Mouse (Mus musculus) ES-E14 (cell line): Measurements from ENCODE around the gene Pwwp2b. TPM values are rescaled to one million over a fixed set of nuclear protein-coding genes. Genes with fewer than 3 reads are reported as not detected.

Source experiments
- DNase-seq: peaks from one replicate; pipeline ENCODE4 v3.0.0-alpha.2; 2013; ENCODE audit warnings: low read depth, low spot score
- H3K27ac ChIP-seq: 2 replicates; pipeline ENCODE4 v1.5.1; 2012; ENCODE audit warnings: low read depth, mild to moderate bottlenecking, low read length, moderate library complexity, mixed read lengths; ENCODE audit not compliant: poor library complexity, insufficient read depth, severe bottlenecking
- H3K36me3 ChIP-seq: 2 replicates; pipeline ENCODE4 v1.6.1; 2012; ENCODE audit warnings: mild to moderate bottlenecking, low read length, moderate library complexity, mixed read lengths; ENCODE audit not compliant: control insufficient read depth, poor library complexity, insufficient read depth, severe bottlenecking
- H3K4me1 ChIP-seq, 2 experiments: fragments of 150-350 bp in 1 of 2; sonication (generic) in 1 of 2; 2 replicates each; pipeline ENCODE4 v1.6.1; 2012; ENCODE audit warnings: low read length in 2 of 2, mild to moderate bottlenecking in 1 of 2, mixed read lengths in 1 of 2; ENCODE audit not compliant: control insufficient read depth in 2 of 2, insufficient read depth in 2 of 2, poor library complexity in 1 of 2
- H3K4me3 ChIP-seq, 2 experiments: fragments of 150-350 bp in 1 of 2; sonication (generic) in 1 of 2; 2 replicates each; pipeline ENCODE4 v1.5.1; 2012; ENCODE audit warnings: low read length in 2 of 2, low read depth in 1 of 2, mild to moderate bottlenecking in 1 of 2, mixed read lengths in 1 of 2; ENCODE audit not compliant: insufficient read depth in 1 of 2, poor library complexity in 1 of 2, severe bottlenecking in 1 of 2
- H3K9ac ChIP-seq: 2 replicates; pipeline ENCODE4 v1.6.1; 2012; ENCODE audit warnings: low read depth, mild to moderate bottlenecking, low read length, mixed read lengths; ENCODE audit not compliant: poor library complexity, insufficient read depth, severe bottlenecking
- H3K9me3 ChIP-seq: fragments of 150-350 bp; sonication (generic); 2 replicates; pipeline ENCODE4 v1.6.1; 2012; ENCODE audit warnings: low read depth, mild to moderate bottlenecking, low read length; ENCODE audit not compliant: control insufficient read depth, insufficient read depth
- CHD2 ChIP-seq: IDR thresholded peaks from 2 replicates; pipeline ENCODE4 v1.6.1; 2014; ENCODE audit warnings: mild to moderate bottlenecking, low read depth, low read length, inconsistent platforms
- HCFC1 ChIP-seq: IDR thresholded peaks from 2 replicates; pipeline ENCODE4 v1.6.1; 2012; ENCODE audit warnings: low read length, inconsistent platforms, borderline replicate concordance; ENCODE audit not compliant: insufficient read depth
- MAFK ChIP-seq: IDR thresholded peaks from 2 replicates; pipeline ENCODE4 v1.6.1; 2014; ENCODE audit warnings: mild to moderate bottlenecking, low read depth, low read length, inconsistent platforms; ENCODE audit not compliant: insufficient read depth
- ZC3H11A ChIP-seq: IDR thresholded peaks from 2 replicates; pipeline ENCODE4 v1.6.1; 2012; ENCODE audit warnings: low read depth, mild to moderate bottlenecking, inconsistent platforms, low read length, borderline replicate concordance
- ZNF384 ChIP-seq: IDR thresholded peaks from 2 replicates; pipeline ENCODE4 v1.6.1; 2012; ENCODE audit warnings: low read depth, low read length, inconsistent platforms
- in situ Hi-C, 2 experiments: fragments of 600-800 bp; cut with MboI; formaldehyde crosslinking; loops; one replicate each; pipeline ENCODE4 v1.15.1; 2025; ENCODE audit warnings: low sequenced_read_pairs in 2 of 2, inconsistent platforms in 1 of 2; ENCODE audit not compliant: unreplicated experiment in 2 of 2
- total RNA-seq: library from RNA; depleted of rRNA; stranded (reverse); fragments of 300-350 nt; gene quantifications from 2 replicates; pipeline ENCODE4 v1.2.3, GENCODE M21; 2012

Gene Pwwp2b
- total RNA-seq, 1 experiment: 7.1 TPM

GRCm38 (mm10) chr7:139221072-139221471, 27.2 kb upstream of the Pwwp2b start:
- Histone ChIP-seq H3K9ac (no peak overlapping the region), H3K36me3 (no peaks in the 10 kb centered on the region), H3K27ac (no peak overlapping the region), H3K4me1 (peaks cover 0 to 4% of the 10 kb centered on the region in 2 experiments; a peak in 1 of 4 replicates), H3K4me3 (no peak overlapping the region), H3K9me3 (no peaks in the 10 kb centered on the region)
- no peak for DNase-seq
- TF ChIP-seq ZNF384 (no peak), MAFK (no peak), CHD2 (no peak), ZC3H11A (no peak), HCFC1 (no peak)
- in situ Hi-C loops: no loop called here

- no peak overlapping the region for H3K9ac ChIP-seq
- no peaks in the 10 kb centered on the region for H3K9me3 ChIP-seq
- in situ Hi-C loops: no loop called here
- H3K36me3 ChIP-seq: no peaks in the 10 kb centered on the region
- H3K27ac ChIP-seq: no peak overlapping the region
- H3K4me1 ChIP-seq: peaks cover 0 to 4% of the 10 kb centered on the region in 2 experiments; a peak in 1 of 4 replicates
- no peak overlapping the region for H3K4me3 ChIP-seq
- TF ChIP-seq HCFC1 (no peak), MAFK (no peak), CHD2 (no peak), ZNF384 (no peak), ZC3H11A (no peak)
- no peak for DNase-seq
Measured at GRCm38 (mm10) chr7:139221856-139222255, 26.4 kb upstream of the Pwwp2b start.

- DNase-seq: no peak
- TF ChIP-seq CHD2 (no peak), HCFC1 (no peak), ZNF384 (no peak), ZC3H11A (no peak), MAFK (no peak)
- peaks cover 0 to 4% of the 10 kb centered on the region in 2 experiments; a peak in 1 of 4 replicates for H3K4me1 ChIP-seq
- H3K9me3 ChIP-seq: no peaks in the 10 kb centered on the region
- no peak overlapping the region for H3K9ac ChIP-seq
- no peak overlapping the region for H3K27ac ChIP-seq
- no peaks in the 10 kb centered on the region for H3K36me3 ChIP-seq
- no peak overlapping the region for H3K4me3 ChIP-seq
- in situ Hi-C loops: no loop called here
Measured at GRCm38 (mm10) chr7:139222341-139222740, 25.9 kb upstream of the Pwwp2b start.

GRCm38 (mm10) chr7:139224070-139224469, 24.2 kb upstream of the Pwwp2b start:
- Histone ChIP-seq H3K9ac (no peak overlapping the region), H3K36me3 (no peaks in the 10 kb centered on the region), H3K4me3 (no peak overlapping the region), H3K4me1 (peaks cover 0 to 4% of the 10 kb centered on the region in 2 experiments; a peak in 1 of 4 replicates), H3K27ac (no peak overlapping the region), H3K9me3 (no peaks in the 10 kb centered on the region)
- in situ Hi-C loops: no loop called here
- DNase-seq: no peak
- TF ChIP-seq MAFK (no peak), HCFC1 (no peak)

- in situ Hi-C loops: no loop called here
- TF ChIP-seq ZC3H11A (no peak), ZNF384 (no peak), MAFK (no peak), CHD2 (no peak), HCFC1 (no peak)
- H3K9me3 ChIP-seq: no peaks in the 10 kb centered on the region
- no peaks in the 10 kb centered on the region for H3K36me3 ChIP-seq
- DNase-seq: no peak
- H3K4me3 ChIP-seq: no peak overlapping the region
- peaks cover 0 to 6% of the 10 kb centered on the region in 2 experiments; a peak in 1 of 4 replicates for H3K4me1 ChIP-seq
- no peak overlapping the region for H3K9ac ChIP-seq
- H3K27ac ChIP-seq: no peak overlapping the region
Measured at GRCm38 (mm10) chr7:139224725-139225124, 23.6 kb upstream of the Pwwp2b start.
